Mouse (Mus musculus): ENCODE measurements around the gene Calcrl. TPM values are rescaled to one million over a fixed set of nuclear protein-coding genes. Genes with fewer than 3 reads are reported as not detected.

Gene Calcrl
- polyA plus RNA-seq, 1 experiment from 2014 or later = 12.8 TPM

- Histone ChIP-seq H3K36me3 (replicated peaks; ENCODE audit: insufficient read depth, low read length) (no peaks in the 10 kb centered on the region), H3K4me2 (ENCODE audit: low read depth, low read length) (no peak overlapping the region), H3K9me3 (ENCODE audit: low read length) (no peaks in the 10 kb centered on the region), H3K4me3 (ENCODE audit: low read depth, low read length) (no peak overlapping the region), H3K27ac (ENCODE audit: low read depth) (no peak overlapping the region), H3K9ac (replicated peaks) (no peak overlapping the region), H3K27me3 (ENCODE audit: insufficient read depth, low read length) (no peaks in the 10 kb centered on the region), H3K4me1 (ENCODE audit: insufficient read depth) (no peaks in the 10 kb centered on the region)
- no peak for ATAC-seq
- DNase-seq = no peak
- 82% methylated on average over 4 of the region's 4 CpGs for WGBS (ENCODE audit: insufficient replicate concordance)
- TF ChIP-seq CTCF (IDR thresholded peaks at IDR 0.05; ENCODE audit: low read depth) (peak; percentile 54), EP300 (IDR thresholded peaks at IDR 0.05; ENCODE audit: low read depth) (no peak)
Observed at GRCm38 (mm10) chr2:84292351-84293000, 132.7 kb downstream of the Calcrl start.

GRCm38 (mm10) chr2:84288940-84289557 is 136.2 kb downstream of the Calcrl start:
- DNase-seq = no peak
- Histone ChIP-seq H3K9ac (replicated peaks) (no peak overlapping the region), H3K4me3 (ENCODE audit: low read depth, low read length) (no peak overlapping the region), H3K36me3 (replicated peaks; ENCODE audit: insufficient read depth, low read length) (no peaks in the 10 kb centered on the region), H3K4me2 (ENCODE audit: low read depth, low read length) (no peak overlapping the region), H3K9me3 (ENCODE audit: low read length) (no peaks in the 10 kb centered on the region), H3K27ac (ENCODE audit: low read depth) (no peak overlapping the region), H3K27me3 (ENCODE audit: insufficient read depth, low read length) (no peaks in the 10 kb centered on the region), H3K4me1 (ENCODE audit: insufficient read depth) (no peaks in the 10 kb centered on the region)
- ATAC-seq = no peak
- no peak for TF ChIP-seq EP300 (IDR thresholded peaks at IDR 0.05; ENCODE audit: low read depth)
- WGBS (ENCODE audit: insufficient replicate concordance) = 76% methylated on average over 7 of the region's 7 CpGs

Other genes starting within 250 kb of the Calcrl start
- 12.2 and 15.2 TPM in 2 replicates for gene Tfpi, start 51.4 kb upstream of the Calcrl start, polyA plus RNA-seq (2015; fragmentation: Nextera tagmentation; extraction: Ambion mirVana)
- gene Ctnnd1, start 225.4 kb upstream of the Calcrl start, polyA plus RNA-seq (2015; fragmentation: Nextera tagmentation; extraction: Ambion mirVana) = 9.0 and 9.5 TPM in 2 replicates
- not detected in 2 replicates for gene Btbd18, start 233.7 kb upstream of the Calcrl start, polyA plus RNA-seq (2015; fragmentation: Nextera tagmentation; extraction: Ambion mirVana)
- gene Selenoh, start 245.4 kb upstream of the Calcrl start, polyA plus RNA-seq (2015; fragmentation: Nextera tagmentation; extraction: Ambion mirVana) = 53.6 and 57.6 TPM in 2 replicates

Data from liver, postnatal 0 days (tissue).